Mouse (Mus musculus) lung, embryonic 14.5 days (tissue): ENCODE measurements around the gene Idnk. TPM values are rescaled to one million over a fixed set of nuclear protein-coding genes. Genes with fewer than 3 reads are reported as not detected.
A peak's percentile ranks its signal among the peaks of the same experiment; 100 is the strongest.

Experiments used
- ATAC-seq: fragments of 200-750 bp; cut with Nextera tagmentation; 2 replicates; pipeline ENCODE4 v1.8.0; 2017; ENCODE audit warnings: mild to moderate bottlenecking, moderate TSS enrichment, moderate library complexity; ENCODE audit not compliant: insufficient read depth
- DNase-seq: peaks from one replicate; pipeline ENCODE4 v3.0.0-alpha.2; 2015
- H3K27ac ChIP-seq: fragments of 300-500 bp; sonication (generic); 2 replicates; pipeline ENCODE4 v1.5.1; 2014; ENCODE audit warnings: low read depth, mild to moderate bottlenecking, moderate library complexity
- H3K27me3 ChIP-seq: fragments of 300-500 bp; sonication (generic); 2 replicates; pipeline ENCODE4 v1.6.1; 2014; ENCODE audit warnings: low read length, control low read depth; ENCODE audit not compliant: insufficient read depth
- H3K36me3 ChIP-seq: fragments of 300-500 bp; sonication (generic); 2 replicates; pipeline ENCODE4 v1.6.1; 2014; ENCODE audit warnings: control low read depth; ENCODE audit not compliant: insufficient read depth
- H3K4me1 ChIP-seq: fragments of 300-500 bp; sonication (generic); 2 replicates; pipeline ENCODE4 v1.6.1; 2014; ENCODE audit warnings: antibody characterized with exemption, control low read depth; ENCODE audit not compliant: insufficient read depth
- H3K4me2 ChIP-seq: fragments of 300-500 bp; sonication (generic); 2 replicates; pipeline ENCODE4 v1.6.1; 2014; ENCODE audit warnings: mild to moderate bottlenecking
- H3K4me3 ChIP-seq: fragments of 300-500 bp; sonication (generic); 2 replicates; pipeline ENCODE4 v1.5.1; 2014; ENCODE audit warnings: low read depth, low read length
- H3K9ac ChIP-seq: fragments of 300-500 bp; sonication (generic); 2 replicates; pipeline ENCODE4 v1.6.1; 2014
- H3K9me3 ChIP-seq: fragments of 300-500 bp; sonication (generic); 2 replicates; pipeline ENCODE4 v1.6.1; 2016; ENCODE audit warnings: low read depth, low read length, control low read depth
- CTCF ChIP-seq: IDR thresholded peaks from 2 replicates; pipeline ENCODE4 v1.5.1; 2016; ENCODE audit warnings: antibody characterized with exemption, low read depth
- WGBS: fragments of 180-500 bp; shearing (Covaris S2); extraction: QIAGEN DNeasy Blood & Tissue Kit; methylation state at CpG from one replicate; pipeline ENCODE4 v1.1.7; 2014; 5-methylcytosine and 5-hydroxymethylcytosine counted together
- polyA plus RNA-seq: library from polyadenylated mRNA; unstranded; fragments of >200 nt; fragmentation: Nextera tagmentation; extraction: Ambion mirVana; gene quantifications from 2 replicates; pipeline ENCODE4 v1.2.1, GENCODE M21; 2014

The Idnk gene
- polyA plus RNA-seq, 1 experiment from 2014 or later: 30.9 TPM

GRCm38 (mm10) chr13:58147760-58148159 is 9.7 kb upstream of the Idnk start:
- Histone ChIP-seq H3K4me3 (no peak overlapping the region), H3K4me1 (no peaks in the 10 kb centered on the region), H3K9ac (no peak overlapping the region), H3K36me3 (no peaks in the 10 kb centered on the region), H3K27me3 (no peaks in the 10 kb centered on the region), H3K4me2 (no peak overlapping the region), H3K27ac (no peak overlapping the region), H3K9me3 (no peaks in the 10 kb centered on the region)
- DNase-seq (no peak), ATAC-seq (no peak)
- TF ChIP-seq CTCF: no peak
- WGBS: 72% methylated on average over 1 of the region's 1 CpGs

- peak overlapping the region; percentile 21; the same call in 1 of the 2 replicates for H3K27ac ChIP-seq
These were observed 9.1 kb upstream of the Idnk start for GRCm38 (mm10) chr13:58148256-58148831.

GRCm38 (mm10) chr13:58149033-58149558 is 8.4 kb upstream of the Idnk start:
- ATAC-seq: peak; percentile 68
- peak; percentile 72 for DNase-seq
- peak overlapping the region; percentile 36 for H3K4me3 ChIP-seq
- no peaks in the 10 kb centered on the region for H3K9me3 ChIP-seq
- H3K9ac ChIP-seq: 0 out of 2 replicates have a peak overlapping the region, but pooled peaks have one; percentile 37
- H3K4me2 ChIP-seq: peak overlapping the region; percentile 71
- H3K4me1 ChIP-seq: no peaks in the 10 kb centered on the region
- H3K27me3 ChIP-seq: no peaks in the 10 kb centered on the region
- TF ChIP-seq CTCF: peak; percentile 63
- H3K27ac ChIP-seq: no peak overlapping the region
- no peaks in the 10 kb centered on the region for H3K36me3 ChIP-seq
- WGBS: 35% methylated on average over 5 of the region's 5 CpGs

More at GRCm38 (mm10) chr13:58148256-58148831, 9.1 kb upstream of the Idnk start:
- 1% methylated on average over 17 of the region's 17 CpGs for WGBS
- Histone ChIP-seq H3K36me3 (no peaks in the 10 kb centered on the region), H3K4me2 (peak overlapping the region; percentile 71), H3K9ac (peak overlapping the region; percentile 37), H3K4me3 (peak overlapping the region; percentile 36), H3K9me3 (no peaks in the 10 kb centered on the region), H3K27me3 (no peaks in the 10 kb centered on the region), H3K4me1 (no peaks in the 10 kb centered on the region)
- DNase-seq: peak; percentile 93
- peak; percentile 95 for ATAC-seq
- no peak for TF ChIP-seq CTCF

GRCm38 (mm10) chr13:58149629-58150028 is 7.8 kb upstream of the Idnk start:
- Histone ChIP-seq H3K4me3 (no peak overlapping the region), H3K9ac (no peak overlapping the region), H3K4me1 (no peaks in the 10 kb centered on the region), H3K36me3 (no peaks in the 10 kb centered on the region), H3K27me3 (no peaks in the 10 kb centered on the region), H3K4me2 (no peak overlapping the region), H3K27ac (no peak overlapping the region), H3K9me3 (no peaks in the 10 kb centered on the region)
- TF ChIP-seq CTCF: no peak
- no peak for ATAC-seq
- no peak for DNase-seq
- WGBS: 66% methylated on average over 3 of the region's 3 CpGs

- Histone ChIP-seq H3K4me2 (no peak overlapping the region), H3K36me3 (no peaks in the 10 kb centered on the region), H3K27me3 (no peaks in the 10 kb centered on the region), H3K4me3 (no peak overlapping the region), H3K9ac (no peak overlapping the region), H3K4me1 (no peaks in the 10 kb centered on the region), H3K27ac (no peak overlapping the region), H3K9me3 (no peaks in the 10 kb centered on the region)
- no peak for TF ChIP-seq CTCF
- no peak for DNase-seq
- 76% methylated on average over 11 of the region's 11 CpGs for WGBS
- ATAC-seq: no peak
These were observed 7.0 kb upstream of the Idnk start for GRCm38 (mm10) chr13:58150442-58150841.

- WGBS: 85% methylated on average over 2 of the region's 2 CpGs
- Histone ChIP-seq H3K4me3 (no peak overlapping the region), H3K9me3 (no peaks in the 10 kb centered on the region), H3K36me3 (peaks cover 10% of the 10 kb centered on the region), H3K9ac (no peak overlapping the region), H3K4me1 (no peaks in the 10 kb centered on the region), H3K4me2 (no peak overlapping the region), H3K27ac (no peak overlapping the region), H3K27me3 (no peaks in the 10 kb centered on the region)
- DNase-seq: no peak
- no peak for TF ChIP-seq CTCF
- no peak for ATAC-seq
These were observed 1.4 kb upstream of the Idnk start for GRCm38 (mm10) chr13:58156031-58156430.

GRCm38 (mm10) chr13:58157036-58157435 is 413 bp upstream of the Idnk start:
- peaks cover 16% of the 10 kb centered on the region for H3K36me3 ChIP-seq
- DNase-seq (no peak), ATAC-seq (no peak)
- WGBS: 15% methylated on average over 8 of the region's 8 CpGs
- peak overlapping the region; percentile 71; the same call in 1 of the 2 replicates for H3K9ac ChIP-seq
- no peaks in the 10 kb centered on the region for H3K4me1 ChIP-seq
- peak overlapping the region; percentile 81 for H3K4me3 ChIP-seq
- TF ChIP-seq CTCF: no peak
- H3K27ac ChIP-seq: no peak overlapping the region
- no peaks in the 10 kb centered on the region for H3K9me3 ChIP-seq
- peak overlapping the region; percentile 97 for H3K4me2 ChIP-seq
- H3K27me3 ChIP-seq: no peaks in the 10 kb centered on the region
